ENCODE assay signal across 25 mouse cellular contexts in genomic region chr8:11307451-11307850, GRCm38 (mm10). TPM values are rescaled to one million over a fixed set of nuclear protein-coding genes. Genes with fewer than 3 reads are reported as not detected.
DNase-seq lines count a peak whose midpoint lies in the region; ATAC-seq and TF ChIP-seq lines count a peak whose summit lies in the region.
"Had no signal": no experiment of that assay in that cellular context is flagged by ENCODE, and none has a peak within 500 bp of the region (broad histone marks: within the 10 kb centered on the region; RNA-seq: fewer than 3 reads in every experiment).

No protein-coding gene starts in this region.

- TF ChIP-seq CTCF in lung, postnatal 0 days (IDR thresholded peaks at IDR 0.05), result no peak

- no peak for TF ChIP-seq EP300 in lung, postnatal 0 days (IDR thresholded peaks at IDR 0.05)

- peaks cover 25% of the 10 kb centered on the region for H3K4me1 ChIP-seq in hindbrain, embryonic 13.5 days (replicated peaks)
- H3K4me1 ChIP-seq in hindbrain, embryonic 16.5 days (ENCODE audit: control insufficient read depth, insufficient read depth, low read depth, low read length), result peaks cover 6% of the 10 kb centered on the region
- peaks cover 20% of the 10 kb centered on the region; the same call in 1 of the 2 replicates for H3K4me1 ChIP-seq in lung, postnatal 0 days (ENCODE audit: insufficient read depth, low read depth, low read length)
- peaks cover 7% of the 10 kb centered on the region; the same call in 1 of the 2 replicates for H3K4me1 ChIP-seq in neural tube, embryonic 14.5 days (ENCODE audit: control insufficient read depth, insufficient read depth, low read length)
- peaks cover 22% of the 10 kb centered on the region for H3K4me1 ChIP-seq in neural tube, embryonic 15.5 days

- H3K27me3 ChIP-seq in hindbrain, embryonic 13.5 days, result peaks cover 44% of the 10 kb centered on the region
- peaks cover 5% of the 10 kb centered on the region for H3K27me3 ChIP-seq in hindbrain, embryonic 16.5 days (replicated peaks; ENCODE audit: control insufficient read depth, insufficient read depth, low read length)
- no peaks in the 10 kb centered on the region for H3K27me3 ChIP-seq in lung, postnatal 0 days (replicated peaks; ENCODE audit: insufficient read depth, low read length)
- peaks cover 10% of the 10 kb centered on the region for H3K27me3 ChIP-seq in neural tube, embryonic 14.5 days (ENCODE audit: control insufficient read depth, insufficient read depth, low read length)
- H3K27me3 ChIP-seq in neural tube, embryonic 15.5 days (replicated peaks), result peaks cover 37% of the 10 kb centered on the region
- H3K27me3 ChIP-seq: embryonic facial prominence, embryonic 15.5 days had no signal

- WGBS in hindbrain, embryonic 13.5 days, result 70% methylated on average over 7 of the region's 7 CpGs
- 61% methylated on average over 7 of the region's 7 CpGs for WGBS in hindbrain, embryonic 16.5 days
- WGBS in lung, postnatal 0 days, result 70% methylated on average over 7 of the region's 7 CpGs
- 74% methylated on average over 7 of the region's 7 CpGs for WGBS in neural tube, embryonic 14.5 days
- WGBS in neural tube, embryonic 15.5 days, result 62% methylated on average over 7 of the region's 7 CpGs

- H3K9ac ChIP-seq in hindbrain, embryonic 13.5 days, result no peak overlapping the region
- no peak overlapping the region for H3K9ac ChIP-seq in hindbrain, embryonic 16.5 days (ENCODE audit: low read depth, low read length)
- no peak overlapping the region for H3K9ac ChIP-seq in lung, postnatal 0 days (replicated peaks; ENCODE audit: low read depth)
- H3K9ac ChIP-seq in neural tube, embryonic 14.5 days (replicated peaks; ENCODE audit: low read depth, low read length), result no peak overlapping the region
- H3K9ac ChIP-seq in neural tube, embryonic 15.5 days (replicated peaks), result no peak overlapping the region
- H3K9ac ChIP-seq: embryonic facial prominence, embryonic 15.5 days; forebrain, embryonic 12.5 days; limb, embryonic 12.5 days; liver, embryonic 15.5 days; lung, embryonic 14.5 days had no signal

- no peak overlapping the region for H3K4me3 ChIP-seq in hindbrain, embryonic 13.5 days
- no peak overlapping the region for H3K4me3 ChIP-seq in hindbrain, embryonic 16.5 days (ENCODE audit: low read length)
- H3K4me3 ChIP-seq in lung, postnatal 0 days (ENCODE audit: low read depth, low read length), result no peak overlapping the region
- no peak overlapping the region for H3K4me3 ChIP-seq in neural tube, embryonic 14.5 days (ENCODE audit: low read depth, low read length)
- H3K4me3 ChIP-seq in neural tube, embryonic 15.5 days (replicated peaks), result no peak overlapping the region
- H3K4me3 ChIP-seq: embryonic facial prominence, embryonic 10.5 days; embryonic facial prominence, embryonic 15.5 days; forebrain, embryonic 12.5 days; limb, embryonic 12.5 days; liver, embryonic 15.5 days had no signal

- H3K27ac ChIP-seq in hindbrain, embryonic 13.5 days, result no peak overlapping the region
- H3K27ac ChIP-seq in hindbrain, embryonic 16.5 days (ENCODE audit: low read depth, low read length), result no peak overlapping the region
- 0 out of 2 replicates have a peak overlapping the region, but pooled peaks have one; percentile 3 for H3K27ac ChIP-seq in lung, postnatal 0 days (ENCODE audit: low read length)
- H3K27ac ChIP-seq in neural tube, embryonic 14.5 days (ENCODE audit: low read depth, low read length), result no peak overlapping the region
- H3K27ac ChIP-seq in neural tube, embryonic 15.5 days (replicated peaks), result no peak overlapping the region
- H3K27ac ChIP-seq: embryonic facial prominence, embryonic 10.5 days; embryonic facial prominence, embryonic 15.5 days; forebrain, embryonic 12.5 days; kidney, postnatal 0 days; limb, embryonic 12.5 days; liver, embryonic 15.5 days had no signal

- no peaks in the 10 kb centered on the region for H3K9me3 ChIP-seq in hindbrain, embryonic 13.5 days
- H3K9me3 ChIP-seq in hindbrain, embryonic 16.5 days (ENCODE audit: control insufficient read depth, low read length), result no peaks in the 10 kb centered on the region
- no peaks in the 10 kb centered on the region for H3K9me3 ChIP-seq in lung, postnatal 0 days (ENCODE audit: low read length)
- H3K9me3 ChIP-seq in neural tube, embryonic 14.5 days (ENCODE audit: control insufficient read depth, low read length), result no peaks in the 10 kb centered on the region
- H3K9me3 ChIP-seq in neural tube, embryonic 15.5 days (replicated peaks), result no peaks in the 10 kb centered on the region
- H3K9me3 ChIP-seq: embryonic facial prominence, embryonic 10.5 days; embryonic facial prominence, embryonic 15.5 days; forebrain, embryonic 12.5 days; G1E; limb, embryonic 12.5 days; liver, embryonic 15.5 days had no signal

- no peak overlapping the region for H3K4me2 ChIP-seq in hindbrain, embryonic 13.5 days
- no peak overlapping the region for H3K4me2 ChIP-seq in hindbrain, embryonic 16.5 days (ENCODE audit: low read length)
- H3K4me2 ChIP-seq in lung, postnatal 0 days (replicated peaks; ENCODE audit: low read depth, low read length), result no peak overlapping the region
- no peak overlapping the region for H3K4me2 ChIP-seq in neural tube, embryonic 14.5 days (ENCODE audit: low read depth, low read length)
- no peak overlapping the region for H3K4me2 ChIP-seq in neural tube, embryonic 15.5 days
- H3K4me2 ChIP-seq: embryonic facial prominence, embryonic 15.5 days; forebrain, embryonic 12.5 days; limb, embryonic 12.5 days; liver, embryonic 15.5 days; lung, embryonic 14.5 days had no signal

- intact Hi-C loops in heart, postnatal 10 days (cut with DNase I), result no loop called here

- ATAC-seq in hindbrain, embryonic 13.5 days (ENCODE audit: low FRiP score), result 0 out of 2 replicates have a peak, but pooled peaks have one; percentile 40
- no peak for ATAC-seq in hindbrain, embryonic 16.5 days
- no peak for ATAC-seq in lung, postnatal 0 days
- 0 out of 2 replicates have a peak, but pooled peaks have one; percentile 42 for ATAC-seq in neural tube, embryonic 14.5 days (ENCODE audit: low read depth)
- no peak for ATAC-seq in neural tube, embryonic 15.5 days (ENCODE audit: low FRiP score)
- ATAC-seq: inflammation-experienced regulatory T-cells, adult 6 months had no signal

- no peaks in the 10 kb centered on the region for H3K36me3 ChIP-seq in hindbrain, embryonic 13.5 days
- H3K36me3 ChIP-seq in hindbrain, embryonic 16.5 days (ENCODE audit: control insufficient read depth, insufficient read depth, low read length), result no peaks in the 10 kb centered on the region
- H3K36me3 ChIP-seq in lung, postnatal 0 days (ENCODE audit: insufficient read depth, low read length), result no peaks in the 10 kb centered on the region
- no peaks in the 10 kb centered on the region for H3K36me3 ChIP-seq in neural tube, embryonic 14.5 days (ENCODE audit: control insufficient read depth, insufficient read depth, low read length)
- no peaks in the 10 kb centered on the region for H3K36me3 ChIP-seq in neural tube, embryonic 15.5 days
- H3K36me3 ChIP-seq: forebrain, embryonic 12.5 days; G1E; liver, embryonic 15.5 days had no signal

- peak; percentile 94 for DNase-seq in heart, adult 11 months
- DNase-seq in heart, postnatal 10 days, result no peak
- DNase-seq in lung, postnatal 0 days (ENCODE audit: low spot score), result no peak
- no peak for DNase-seq in lung, postnatal 25 days (ENCODE audit: low spot score)
- DNase-seq: adrenal gland, adult 8-10 months; cerebellum, adult 8-10 months; cerebellum, postnatal 25 days; gastrocnemius, postnatal 25 days; kidney, adult 11 months; lung, embryonic 14.5 days; lung, postnatal 36 days; thymus, adult 2 months; thymus, postnatal 36 days had no signal

RNA-seq across cellular contexts. Expression of gene Col4a2, which starts 5.2 kb away (rescaled TPM):
- total RNA-seq in heart, postnatal 10 days (2021), result 100 to 1,000 TPM; 697 to 713 TPM
- polyA plus RNA-seq in hindbrain, embryonic 13.5 days (2015; fragmentation: Nextera tagmentation; extraction: Ambion mirVana), result 41.6 and 42.4 TPM in 2 replicates
- polyA plus RNA-seq in hindbrain, embryonic 16.5 days (2015; fragmentation: Nextera tagmentation; extraction: Ambion mirVana), result 28.9 and 42.5 TPM in 2 replicates
- polyA plus RNA-seq in lung, postnatal 0 days (2015; fragmentation: Nextera tagmentation; extraction: Ambion mirVana), result 183 and 189 TPM in 2 replicates
- polyA plus RNA-seq in neural tube, embryonic 14.5 days (2014; fragmentation: Nextera tagmentation; extraction: Ambion mirVana), result 11.8 and 42.2 TPM in 2 replicates
- polyA plus RNA-seq in neural tube, embryonic 15.5 days (2015; fragmentation: Nextera tagmentation; extraction: Ambion mirVana), result 35.4 and 43.7 TPM in 2 replicates
- polyA plus RNA-seq: G1E; inflammation-experienced regulatory T-cells, adult 6 months had no signal

RNA-seq across cellular contexts. Expression of gene Col4a1, which starts 5.2 kb away (rescaled TPM):
- total RNA-seq in heart, postnatal 10 days (2021), result 1,000 to 10,000 TPM; 1,260 to 1,378 TPM
- polyA plus RNA-seq in hindbrain, embryonic 13.5 days (2015; fragmentation: Nextera tagmentation; extraction: Ambion mirVana), result 93.3 and 94.0 TPM in 2 replicates
- 68.6 and 105 TPM in 2 replicates for polyA plus RNA-seq in hindbrain, embryonic 16.5 days (2015; fragmentation: Nextera tagmentation; extraction: Ambion mirVana)
- polyA plus RNA-seq in lung, postnatal 0 days (2015; fragmentation: Nextera tagmentation; extraction: Ambion mirVana), result 346 and 376 TPM in 2 replicates
- 30.2 and 133 TPM in 2 replicates for polyA plus RNA-seq in neural tube, embryonic 14.5 days (2014; fragmentation: Nextera tagmentation; extraction: Ambion mirVana)
- polyA plus RNA-seq in neural tube, embryonic 15.5 days (2015; fragmentation: Nextera tagmentation; extraction: Ambion mirVana), result 79.3 and 96.2 TPM in 2 replicates
- polyA plus RNA-seq: G1E had no signal

Comparison
In these comparisons a context has a peak if more than half of its experiments do, and no peak if none do; other contexts are left out.
1. ATAC-seq: peak in hindbrain, embryonic 13.5 days (single experiment) and neural tube, embryonic 14.5 days (single experiment); none in hindbrain, embryonic 16.5 days (single experiment), lung, postnatal 0 days (single experiment) and neural tube, embryonic 15.5 days (single experiment).